Mouse (Mus musculus) WW6 (cell line): ENCODE measurements around the gene Gm7879.

Experiments
- DNase-seq: peaks from one replicate; pipeline ENCODE4 v3.0.0-alpha.2; 2013; ENCODE audit warnings: low read depth, low spot score

Gene Gm7879

GRCm38 (mm10) chr5:43948111-43948743, 35.3 kb downstream of the Gm7879 start:
- DNase-seq = peak; percentile 87

GRCm38 (mm10) chr5:43948748-43949275, 35.9 kb downstream of the Gm7879 start:
- DNase-seq = no peak

- DNase-seq = no peak
These were observed 40.3 kb downstream of the Gm7879 start for GRCm38 (mm10) chr5:43953241-43953640.

GRCm38 (mm10) chr5:43959884-43960440, 47.0 kb downstream of the Gm7879 start:
- DNase-seq = no peak

GRCm38 (mm10) chr5:43961056-43961455, 48.1 kb downstream of the Gm7879 start:
- DNase-seq = no peak
